18 mouse cellular contexts compared by ENCODE assay signal in the genomic region with DNA sequence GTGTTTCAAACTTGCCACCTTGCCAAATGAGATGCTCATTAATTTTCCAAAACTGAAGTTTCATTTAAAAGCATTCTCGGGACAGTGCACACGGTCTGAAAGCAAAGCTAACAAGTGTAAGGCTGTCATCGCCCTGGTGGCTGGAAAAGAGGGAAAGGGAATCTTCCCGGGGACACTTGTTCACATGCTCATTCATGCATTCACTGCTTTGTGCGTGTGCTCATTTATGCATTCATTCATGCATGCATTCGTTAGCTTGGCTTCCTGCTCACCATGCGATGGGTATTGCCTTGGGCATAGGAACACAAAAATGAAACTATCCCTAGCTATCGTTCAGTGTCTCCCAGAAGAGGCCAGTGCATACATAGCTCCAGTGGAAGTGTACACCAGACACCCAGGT. TPM values are rescaled to one million over a fixed set of nuclear protein-coding genes. Genes with fewer than 3 reads are reported as not detected.
A peak's percentile ranks its signal among the peaks of the same experiment; 100 is the strongest.
DNase-seq lines count a peak whose midpoint lies in the region; ATAC-seq and TF ChIP-seq lines count a peak whose summit lies in the region.
"Had no signal": no experiment of that assay in that cellular context is flagged by ENCODE, and none has a peak within 500 bp of the region (broad histone marks: within the 10 kb centered on the region; RNA-seq: fewer than 3 reads in every experiment).

No protein-coding gene starts in this region.

- no peak overlapping the region for H3K4me2 ChIP-seq in embryonic facial prominence, embryonic 14.5 days (ENCODE audit: low read depth, low read length)
- H3K4me2 ChIP-seq in liver, postnatal 0 days (ENCODE audit: low read depth, low read length), result peak overlapping the region; percentile 20; the same call in 1 of the 2 replicates
- H3K4me2 ChIP-seq in liver, embryonic 11.5 days, result no peak overlapping the region
- peak overlapping the region; percentile 19; the same call in 1 of the 2 replicates for H3K4me2 ChIP-seq in forebrain, embryonic 12.5 days
- H3K4me2 ChIP-seq in midbrain, embryonic 16.5 days (ENCODE audit: low read length), result no peak overlapping the region
- H3K4me2 ChIP-seq: heart, embryonic 13.5 days; limb, embryonic 12.5 days had no signal

- DNase-seq in embryonic facial prominence, embryonic 14.5 days (ENCODE audit: low spot score), result peak; percentile 62
- DNase-seq in embryonic facial prominence, embryonic 10.5 days (ENCODE audit: low spot score), result no peak
- no peak for DNase-seq in liver, postnatal 0 days
- DNase-seq in liver, embryonic 11.5 days (ENCODE audit: low spot score), result no peak
- no peak for DNase-seq in B cell, adult 2 months
- no peak for DNase-seq in layer of hippocampus, postnatal 36 days
- DNase-seq: cerebellum, adult 11-12 months; heart, postnatal 4 days; kidney, adult 2 months; kidney, postnatal 4 days; lung, adult 18-20 months; lung, postnatal 36 days; right cerebral cortex, postnatal 14 days had no signal

- H3K36me3 ChIP-seq in embryonic facial prominence, embryonic 14.5 days (ENCODE audit: control insufficient read depth, insufficient read depth, low read length), result no peaks in the 10 kb centered on the region
- H3K36me3 ChIP-seq in embryonic facial prominence, embryonic 10.5 days (replicated peaks), result no peaks in the 10 kb centered on the region
- H3K36me3 ChIP-seq in liver, postnatal 0 days (replicated peaks; ENCODE audit: insufficient read depth, low read length), result no peaks in the 10 kb centered on the region
- H3K36me3 ChIP-seq in liver, embryonic 11.5 days (ENCODE audit: control insufficient read depth, insufficient read depth, low read length), result no peaks in the 10 kb centered on the region
- no peaks in the 10 kb centered on the region for H3K36me3 ChIP-seq in forebrain, embryonic 12.5 days (replicated peaks)
- no peaks in the 10 kb centered on the region for H3K36me3 ChIP-seq in midbrain, embryonic 16.5 days (ENCODE audit: control insufficient read depth, insufficient read depth, low read length)
- H3K36me3 ChIP-seq: heart, embryonic 13.5 days; limb, embryonic 12.5 days had no signal

- H3K27me3 ChIP-seq in embryonic facial prominence, embryonic 14.5 days (replicated peaks; ENCODE audit: control insufficient read depth, insufficient read depth, low read length), result no peaks in the 10 kb centered on the region
- H3K27me3 ChIP-seq in embryonic facial prominence, embryonic 10.5 days (replicated peaks; ENCODE audit: low read depth, poor library complexity, severe bottlenecking), result no peaks in the 10 kb centered on the region
- no peaks in the 10 kb centered on the region for H3K27me3 ChIP-seq in liver, postnatal 0 days (ENCODE audit: insufficient read depth, low read length)
- H3K27me3 ChIP-seq in liver, embryonic 11.5 days (replicated peaks; ENCODE audit: control insufficient read depth, insufficient read depth, low read length), result no peaks in the 10 kb centered on the region
- H3K27me3 ChIP-seq in forebrain, embryonic 12.5 days, result no peaks in the 10 kb centered on the region
- no peaks in the 10 kb centered on the region for H3K27me3 ChIP-seq in midbrain, embryonic 16.5 days (ENCODE audit: control insufficient read depth, insufficient read depth, low read depth, low read length)

- H3K9me3 ChIP-seq in embryonic facial prominence, embryonic 14.5 days (ENCODE audit: control insufficient read depth, low read length), result no peaks in the 10 kb centered on the region
- no peaks in the 10 kb centered on the region for H3K9me3 ChIP-seq in embryonic facial prominence, embryonic 10.5 days
- H3K9me3 ChIP-seq in liver, postnatal 0 days (ENCODE audit: low read length), result no peaks in the 10 kb centered on the region
- H3K9me3 ChIP-seq in liver, embryonic 11.5 days (ENCODE audit: control insufficient read depth, low read length), result no peaks in the 10 kb centered on the region
- H3K9me3 ChIP-seq in forebrain, embryonic 12.5 days, result no peaks in the 10 kb centered on the region
- no peaks in the 10 kb centered on the region for H3K9me3 ChIP-seq in midbrain, embryonic 16.5 days (replicated peaks; ENCODE audit: control insufficient read depth, low read length, poor library complexity, severe bottlenecking)
- H3K9me3 ChIP-seq: heart, embryonic 13.5 days; limb, embryonic 12.5 days had no signal

- ATAC-seq in embryonic facial prominence, embryonic 14.5 days (ENCODE audit: low read depth), result peak; percentile 30; the same call in 1 of the 2 replicates
- no peak for ATAC-seq in liver, postnatal 0 days
- no peak for ATAC-seq in liver, embryonic 11.5 days (replicated peaks; ENCODE audit: low FRiP score)
- ATAC-seq in forebrain, embryonic 12.5 days (ENCODE audit: low FRiP score), result peak; percentile 46; the same call in 1 of the 2 replicates
- 0 out of 2 replicates have a peak, but pooled peaks have one; percentile 16 for ATAC-seq in midbrain, embryonic 16.5 days

- H3K4me1 ChIP-seq in embryonic facial prominence, embryonic 14.5 days (ENCODE audit: control insufficient read depth, insufficient read depth, low read length), result no peaks in the 10 kb centered on the region
- peaks cover 8% of the 10 kb centered on the region for H3K4me1 ChIP-seq in embryonic facial prominence, embryonic 10.5 days
- H3K4me1 ChIP-seq in liver, postnatal 0 days (ENCODE audit: insufficient read depth), result peaks cover 14% of the 10 kb centered on the region; the same call in 1 of the 2 replicates
- peaks cover 5% of the 10 kb centered on the region; the same call in 1 of the 2 replicates for H3K4me1 ChIP-seq in liver, embryonic 11.5 days (replicated peaks; ENCODE audit: control insufficient read depth, insufficient read depth, low read length)
- peaks cover 22% of the 10 kb centered on the region for H3K4me1 ChIP-seq in forebrain, embryonic 12.5 days
- peaks cover 18% of the 10 kb centered on the region for H3K4me1 ChIP-seq in midbrain, embryonic 16.5 days (ENCODE audit: control insufficient read depth, insufficient read depth, low read length)
- H3K4me1 ChIP-seq: limb, embryonic 12.5 days had no signal

- no peak overlapping the region for H3K4me3 ChIP-seq in embryonic facial prominence, embryonic 14.5 days (ENCODE audit: low read depth, low read length)
- no peak overlapping the region for H3K4me3 ChIP-seq in embryonic facial prominence, embryonic 10.5 days
- H3K4me3 ChIP-seq in liver, postnatal 0 days (ENCODE audit: low read depth, low read length), result no peak overlapping the region
- no peak overlapping the region for H3K4me3 ChIP-seq in liver, embryonic 11.5 days (ENCODE audit: low read depth, low read length)
- H3K4me3 ChIP-seq in forebrain, embryonic 12.5 days (replicated peaks), result no peak overlapping the region
- no peak overlapping the region for H3K4me3 ChIP-seq in midbrain, embryonic 16.5 days (ENCODE audit: low read depth, low read length)
- H3K4me3 ChIP-seq: heart, embryonic 13.5 days; limb, embryonic 12.5 days had no signal

- H3K9ac ChIP-seq in embryonic facial prominence, embryonic 14.5 days (ENCODE audit: low read depth, low read length), result no peak overlapping the region
- H3K9ac ChIP-seq in liver, postnatal 0 days (replicated peaks), result no peak overlapping the region
- H3K9ac ChIP-seq in liver, embryonic 11.5 days (ENCODE audit: low read depth, low read length), result no peak overlapping the region
- H3K9ac ChIP-seq in forebrain, embryonic 12.5 days, result no peak overlapping the region
- H3K9ac ChIP-seq in midbrain, embryonic 16.5 days (ENCODE audit: low read depth, low read length), result no peak overlapping the region
- H3K9ac ChIP-seq: heart, embryonic 13.5 days; limb, embryonic 12.5 days had no signal

- H3K27ac ChIP-seq in embryonic facial prominence, embryonic 14.5 days (replicated peaks; ENCODE audit: low read depth, low read length), result no peak overlapping the region; the same call in 1 of the 2 replicates
- no peak overlapping the region for H3K27ac ChIP-seq in embryonic facial prominence, embryonic 10.5 days (replicated peaks)
- peak overlapping the region; percentile 26; the same call in 1 of the 2 replicates for H3K27ac ChIP-seq in liver, postnatal 0 days (ENCODE audit: low read depth)
- H3K27ac ChIP-seq in liver, embryonic 11.5 days (ENCODE audit: low read depth, low read length), result no peak overlapping the region
- H3K27ac ChIP-seq in forebrain, embryonic 12.5 days, result no peak overlapping the region
- peak overlapping the region; percentile 59 for H3K27ac ChIP-seq in midbrain, embryonic 16.5 days (ENCODE audit: low read length)
- H3K27ac ChIP-seq: heart, embryonic 13.5 days; limb, embryonic 12.5 days had no signal

- TF ChIP-seq CTCF in liver, postnatal 0 days (IDR thresholded peaks at IDR 0.05; ENCODE audit: low read depth), result no peak

- 75% methylated on average over 8 of the region's 8 CpGs for WGBS in embryonic facial prominence, embryonic 14.5 days
- WGBS in embryonic facial prominence, embryonic 10.5 days, result 71% methylated on average over 8 of the region's 8 CpGs
- WGBS in liver, postnatal 0 days (ENCODE audit: insufficient replicate concordance), result 63% methylated on average over 8 of the region's 8 CpGs
- WGBS in liver, embryonic 11.5 days, result 85% methylated on average over 8 of the region's 8 CpGs
- WGBS in forebrain, embryonic 12.5 days, result 24% methylated on average over 8 of the region's 8 CpGs
- WGBS in midbrain, embryonic 16.5 days, result 30% methylated on average over 8 of the region's 8 CpGs

- no peak for TF ChIP-seq EP300 in liver, postnatal 0 days (IDR thresholded peaks at IDR 0.05; ENCODE audit: low read depth)

RNA-seq across cellular contexts. Expression of a gene that starts 34.7 kb away (rescaled TPM):
- polyA plus RNA-seq in embryonic facial prominence, embryonic 14.5 days (2014; fragmentation: Nextera tagmentation; extraction: Ambion mirVana), result 0.25 TPM in 1 of 2 replicates, not detected in the other
- 2.3 and 3.1 TPM in 2 replicates for polyA plus RNA-seq in embryonic facial prominence, embryonic 10.5 days (2016; fragmentation: Nextera tagmentation; extraction: Ambion mirVana)
- polyA plus RNA-seq in liver, postnatal 0 days (2015; fragmentation: Nextera tagmentation; extraction: Ambion mirVana), result not detected in 2 replicates
- not detected in 2 replicates for polyA plus RNA-seq in liver, embryonic 11.5 days (2014; fragmentation: Nextera tagmentation; extraction: Ambion mirVana)
- 27.5 and 30.8 TPM in 2 replicates for polyA plus RNA-seq in forebrain, embryonic 12.5 days (2016; fragmentation: Nextera tagmentation; extraction: Ambion mirVana)
- 45.9 and 68.2 TPM in 2 replicates for polyA plus RNA-seq in midbrain, embryonic 16.5 days (2015; fragmentation: Nextera tagmentation; extraction: Ambion mirVana)
- total RNA-seq in layer of hippocampus, postnatal 36 days (2021), result under 1 TPM; 0.62 to 0.68 TPM
- total RNA-seq: gastrocnemius, postnatal 4 days; heart, postnatal 4 days had no signal

Comparison
In these comparisons a context has a peak if more than half of its experiments do, and no peak if none do; other contexts are left out.
1. H3K27ac ChIP-seq: peak in liver, postnatal 0 days (single experiment) and midbrain, embryonic 16.5 days (single experiment); none in embryonic facial prominence, embryonic 14.5 days (single experiment), embryonic facial prominence, embryonic 10.5 days (single experiment), liver, embryonic 11.5 days (single experiment) and forebrain, embryonic 12.5 days (single experiment).
2. H3K4me2 ChIP-seq: peak in liver, postnatal 0 days (single experiment) and forebrain, embryonic 12.5 days (single experiment); none in embryonic facial prominence, embryonic 14.5 days (single experiment), liver, embryonic 11.5 days (single experiment) and midbrain, embryonic 16.5 days (single experiment).
3. ATAC-seq: peak in embryonic facial prominence, embryonic 14.5 days (single experiment), forebrain, embryonic 12.5 days (single experiment) and midbrain, embryonic 16.5 days (single experiment); none in liver, postnatal 0 days (single experiment) and liver, embryonic 11.5 days (single experiment).